Mouse (Mus musculus) right cerebral cortex, adult 18-20 months (tissue): ENCODE measurements around the gene Cd9.

Source experiments
- DNase-seq: peaks from one replicate; pipeline ENCODE4 v3.0.0; 2022; ENCODE audit warnings: mixed read lengths

Gene Cd9

GRCm38 (mm10) chr6:125432522-125432921 is 62.1 kb downstream of the Cd9 start:
- no peak for DNase-seq

- DNase-seq: no peak
These were observed 63.6 kb downstream of the Cd9 start for GRCm38 (mm10) chr6:125430982-125431381.

GRCm38 (mm10) chr6:125430358-125430958 is 64.1 kb downstream of the Cd9 start:
- no peak for DNase-seq

- DNase-seq: no peak
These were observed 64.8 kb downstream of the Cd9 start for GRCm38 (mm10) chr6:125429741-125430140.

GRCm38 (mm10) chr6:125426383-125427360 is 67.9 kb downstream of the Cd9 start:
- DNase-seq: peak; percentile 73

GRCm38 (mm10) chr6:125425205-125426090 is 69.1 kb downstream of the Cd9 start:
- no peak for DNase-seq

GRCm38 (mm10) chr6:125424156-125424555 is 70.4 kb downstream of the Cd9 start:
- no peak for DNase-seq

GRCm38 (mm10) chr6:125423507-125423906 is 71.1 kb downstream of the Cd9 start:
- no peak for DNase-seq

GRCm38 (mm10) chr6:125423099-125423498 is 71.5 kb downstream of the Cd9 start:
- DNase-seq: no peak

GRCm38 (mm10) chr6:125422051-125422822 is 72.4 kb downstream of the Cd9 start:
- DNase-seq: peak; percentile 15

- no peak for DNase-seq
These were observed 74.0 kb downstream of the Cd9 start for GRCm38 (mm10) chr6:125420458-125421063.

- peak; percentile 69 for DNase-seq
These were observed 75.8 kb downstream of the Cd9 start for GRCm38 (mm10) chr6:125418744-125419143.

GRCm38 (mm10) chr6:125413326-125413725 is 81.3 kb downstream of the Cd9 start:
- no peak for DNase-seq

- no peak for DNase-seq
These were observed 82.9 kb downstream of the Cd9 start for GRCm38 (mm10) chr6:125411661-125412060.

- DNase-seq: no peak
These were observed 83.5 kb downstream of the Cd9 start for GRCm38 (mm10) chr6:125410995-125411547.

- no peak for DNase-seq
These were observed 84.0 kb downstream of the Cd9 start for GRCm38 (mm10) chr6:125410551-125410950.
